Mouse (Mus musculus): ENCODE measurements around the gene Prrg2. TPM values are rescaled to one million over a fixed set of nuclear protein-coding genes. Genes with fewer than 3 reads are reported as not detected.

The Prrg2 gene
- polyA plus RNA-seq, 1 experiment, result 22.9 TPM

GRCm38 (mm10) chr7:45061532-45062075 is 873 bp downstream of the Prrg2 start:
- peaks cover 17% of the 10 kb centered on the region for H3K4me1 ChIP-seq (ENCODE audit: control insufficient read depth, insufficient read depth, low read length)
- TF ChIP-seq CTCF (IDR thresholded peaks at IDR 0.05; ENCODE audit: low read depth, low read length), result no peak
- H3K4me3 ChIP-seq (ENCODE audit: insufficient read depth, low read length), result peak overlapping the region; percentile 95
- peak overlapping the region; percentile 50 for H3K27ac ChIP-seq (ENCODE audit: insufficient read depth, low read depth, low read length)

- H3K4me1 ChIP-seq (ENCODE audit: control insufficient read depth, insufficient read depth, low read length), result peaks cover 17% of the 10 kb centered on the region
- no peak overlapping the region for H3K4me3 ChIP-seq (ENCODE audit: insufficient read depth, low read length)
- no peak overlapping the region for H3K27ac ChIP-seq (ENCODE audit: insufficient read depth, low read depth, low read length)
- TF ChIP-seq POLR2A (IDR thresholded peaks at IDR 0.05; ENCODE audit: borderline replicate concordance, low read depth, low read length) (no peak), CTCF (IDR thresholded peaks at IDR 0.05; ENCODE audit: low read depth, low read length) (no peak)
These were observed 1.8 kb downstream of the Prrg2 start for GRCm38 (mm10) chr7:45060632-45061122.

GRCm38 (mm10) chr7:45058607-45059571 is 3.6 kb downstream of the Prrg2 start:
- Histone ChIP-seq H3K4me1 (ENCODE audit: control insufficient read depth, insufficient read depth, low read length) (peaks cover 8% of the 10 kb centered on the region), H3K4me3 (ENCODE audit: insufficient read depth, low read length) (no peak overlapping the region), H3K27ac (ENCODE audit: insufficient read depth, low read depth, low read length) (no peak overlapping the region)
- TF ChIP-seq CTCF (IDR thresholded peaks at IDR 0.05; ENCODE audit: low read depth, low read length), result no peak
- no peak for TF ChIP-seq POLR2A (IDR thresholded peaks at IDR 0.05; ENCODE audit: borderline replicate concordance, low read depth, low read length)

GRCm38 (mm10) chr7:45056972-45057348 is 5.5 kb downstream of the Prrg2 start:
- Histone ChIP-seq H3K4me1 (ENCODE audit: control insufficient read depth, insufficient read depth, low read length) (peaks cover 7% of the 10 kb centered on the region), H3K27ac (ENCODE audit: insufficient read depth, low read depth, low read length) (no peak overlapping the region), H3K4me3 (ENCODE audit: insufficient read depth, low read length) (no peak overlapping the region)
- TF ChIP-seq CTCF (IDR thresholded peaks at IDR 0.05; ENCODE audit: low read depth, low read length) (no peak), POLR2A (IDR thresholded peaks at IDR 0.05; ENCODE audit: borderline replicate concordance, low read depth, low read length) (no peak)

GRCm38 (mm10) chr7:45056329-45056971 is 6.0 kb downstream of the Prrg2 start:
- Histone ChIP-seq H3K4me3 (ENCODE audit: insufficient read depth, low read length) (no peak overlapping the region), H3K27ac (ENCODE audit: insufficient read depth, low read depth, low read length) (no peak overlapping the region), H3K4me1 (ENCODE audit: control insufficient read depth, insufficient read depth, low read length) (peaks cover 5% of the 10 kb centered on the region)
- TF ChIP-seq CTCF (IDR thresholded peaks at IDR 0.05; ENCODE audit: low read depth, low read length) (no peak), POLR2A (IDR thresholded peaks at IDR 0.05; ENCODE audit: borderline replicate concordance, low read depth, low read length) (no peak)

- TF ChIP-seq CTCF (IDR thresholded peaks at IDR 0.05; ENCODE audit: low read depth, low read length) (no peak), POLR2A (IDR thresholded peaks at IDR 0.05; ENCODE audit: borderline replicate concordance, low read depth, low read length) (0 out of 2 replicates have a peak, but pooled peaks have one; percentile 64)
- peak overlapping the region; percentile 95 for H3K27ac ChIP-seq (ENCODE audit: insufficient read depth, low read depth, low read length)
- peak overlapping the region; percentile 68 for H3K4me3 ChIP-seq (ENCODE audit: insufficient read depth, low read length)
- H3K4me1 ChIP-seq (ENCODE audit: control insufficient read depth, insufficient read depth, low read length), result peaks cover 4% of the 10 kb centered on the region
These were observed 8.5 kb downstream of the Prrg2 start for GRCm38 (mm10) chr7:45053931-45054510.

- Histone ChIP-seq H3K4me3 (ENCODE audit: insufficient read depth, low read length) (peak overlapping the region; percentile 94), H3K27ac (ENCODE audit: insufficient read depth, low read depth, low read length) (peak overlapping the region; percentile 98), H3K4me1 (ENCODE audit: control insufficient read depth, insufficient read depth, low read length) (peaks cover 4% of the 10 kb centered on the region)
- no peak for TF ChIP-seq POLR2A (IDR thresholded peaks at IDR 0.05; ENCODE audit: borderline replicate concordance, low read depth, low read length)
- no peak for TF ChIP-seq CTCF (IDR thresholded peaks at IDR 0.05; ENCODE audit: low read depth, low read length)
These were observed 9.2 kb downstream of the Prrg2 start for GRCm38 (mm10) chr7:45053117-45053930.

GRCm38 (mm10) chr7:45052862-45053116 is 9.7 kb downstream of the Prrg2 start, which contains the start of gene Prr12:
Gene Prr12, minus strand, starts transcription at chr7:45052881.
- H3K27ac ChIP-seq (ENCODE audit: insufficient read depth, low read depth, low read length), result peak within 1 kb of the TSS; percentile 98
- TF ChIP-seq CTCF (IDR thresholded peaks at IDR 0.05; ENCODE audit: low read depth, low read length) (no peak), POLR2A (IDR thresholded peaks at IDR 0.05; ENCODE audit: borderline replicate concordance, low read depth, low read length) (no peak)
- peaks cover 4% of the 10 kb centered on the region for H3K4me1 ChIP-seq (ENCODE audit: control insufficient read depth, insufficient read depth, low read length)
- peak within 1 kb of the TSS; percentile 94 for H3K4me3 ChIP-seq (ENCODE audit: insufficient read depth, low read length)

Measured in bone marrow macrophage, adult 2 months (primary cell).